Mouse (Mus musculus) heart, postnatal 10 days (tissue): Measurements from ENCODE around the gene Pcsk6. TPM values are rescaled to one million over a fixed set of nuclear protein-coding genes. Genes with fewer than 3 reads are reported as not detected.
A peak's percentile ranks its signal among the peaks of the same experiment; 100 is the strongest.
"Not testable (repeated sequence)": the region's sequence is repeated elsewhere in the genome, so short reads cannot be mapped to it uniquely, and the experiment has no call there.

ENCODE experiments used
- DNase-seq, 2 experiments: peaks; one replicate each; pipeline ENCODE4 v3.0.0; 2021
- intact Hi-C: fragments of 180-260 bp; cut with DNase I; formaldehyde crosslinking; loops from one replicate; pipeline ENCODE4 v1.15.1; 2025
- total RNA-seq, 2 experiments: library from RNA; stranded (reverse); gene quantifications; 2 replicates each; pipeline ENCODE4 v1.2.3; 2021

Pcsk6 gene
- total RNA-seq, 2 experiments from 2014 or later, result 75.5 to 83.3 TPM

DNA sequence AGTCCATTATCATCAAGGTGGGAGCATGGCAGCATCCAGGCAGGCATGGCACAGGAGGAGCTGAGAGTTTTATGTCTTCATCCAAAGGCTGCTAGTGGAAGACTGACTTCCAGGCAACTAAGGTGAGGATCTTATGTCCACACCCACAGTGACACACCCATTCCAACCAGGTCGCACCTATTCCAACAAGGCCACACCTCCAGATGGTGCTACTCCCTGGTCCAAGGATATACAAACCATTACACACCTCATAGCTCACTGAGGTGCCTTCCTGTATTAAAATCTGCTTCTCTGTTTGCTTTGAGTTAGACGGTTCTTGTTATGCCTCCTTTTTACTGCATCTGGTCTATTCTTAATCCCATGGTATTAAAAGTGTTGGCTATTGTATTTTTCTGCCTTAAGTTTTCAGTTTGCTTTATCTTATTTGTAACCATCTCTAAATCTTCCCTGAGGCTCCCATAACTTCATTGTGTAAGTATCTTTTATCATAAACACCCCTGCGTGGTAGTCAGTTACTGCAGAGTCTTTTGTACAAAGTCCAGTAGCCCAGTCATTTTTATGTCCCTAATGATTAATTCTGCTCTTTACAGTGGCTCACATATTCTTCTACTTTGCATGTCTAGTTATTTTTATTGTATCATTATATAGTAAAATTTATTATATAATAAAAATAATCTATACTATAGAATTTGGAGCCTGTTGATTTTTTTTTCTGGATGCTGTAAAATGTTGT is 72.9 kb downstream of the Pcsk6 start:
- not testable (repeated sequence) for DNase-seq
- intact Hi-C loops, result loop anchor here (2.0 to 10.0 kb wide), 2 partner anchors 160 to 230 kb away; no protein-coding TSS in a partner anchor

DNA sequence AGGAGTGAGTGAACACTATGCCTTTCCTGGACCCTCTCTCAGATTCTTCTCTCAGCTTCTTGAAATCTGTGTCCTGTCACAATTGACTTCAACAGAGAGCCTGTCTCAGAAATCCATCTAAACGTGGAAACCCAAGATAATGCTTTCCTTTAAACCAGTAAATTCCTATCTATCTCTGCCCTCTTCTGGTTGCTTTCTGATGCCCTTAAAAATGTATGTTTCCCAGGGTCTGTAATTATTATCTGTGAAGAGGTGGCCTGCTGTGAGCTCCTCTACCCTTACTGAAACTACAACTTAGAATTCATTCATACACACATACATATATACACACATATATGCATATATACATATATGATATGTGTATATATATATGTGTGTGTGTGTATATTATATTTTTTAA is 73.7 kb downstream of the Pcsk6 start:
- DNase-seq, result no peak
- intact Hi-C loops, result loop anchor here (2.0 to 10.0 kb wide), 2 partner anchors 160 to 230 kb away; no protein-coding TSS in a partner anchor

DNA sequence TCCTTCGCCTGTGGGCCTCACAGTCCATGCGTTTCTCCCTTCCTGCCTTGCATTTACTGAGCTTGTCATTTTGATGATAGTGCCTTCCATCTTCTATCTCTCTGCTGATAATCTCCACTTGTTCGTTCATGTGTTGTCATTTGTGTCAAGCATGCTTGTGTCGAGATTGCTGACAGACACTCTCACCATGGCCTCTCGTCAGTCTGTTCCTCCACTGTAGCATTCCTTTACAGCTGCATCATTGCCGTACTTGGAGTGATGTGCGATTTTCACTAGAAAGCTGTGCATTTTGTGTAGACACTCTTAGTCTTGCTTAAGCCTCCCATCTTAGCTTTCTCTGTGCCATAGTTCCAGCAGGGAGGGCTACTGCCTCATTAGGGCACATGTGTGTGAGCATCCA is 79.5 kb downstream of the Pcsk6 start:
- no peak for DNase-seq
- intact Hi-C loops, result no loop called here

DNA sequence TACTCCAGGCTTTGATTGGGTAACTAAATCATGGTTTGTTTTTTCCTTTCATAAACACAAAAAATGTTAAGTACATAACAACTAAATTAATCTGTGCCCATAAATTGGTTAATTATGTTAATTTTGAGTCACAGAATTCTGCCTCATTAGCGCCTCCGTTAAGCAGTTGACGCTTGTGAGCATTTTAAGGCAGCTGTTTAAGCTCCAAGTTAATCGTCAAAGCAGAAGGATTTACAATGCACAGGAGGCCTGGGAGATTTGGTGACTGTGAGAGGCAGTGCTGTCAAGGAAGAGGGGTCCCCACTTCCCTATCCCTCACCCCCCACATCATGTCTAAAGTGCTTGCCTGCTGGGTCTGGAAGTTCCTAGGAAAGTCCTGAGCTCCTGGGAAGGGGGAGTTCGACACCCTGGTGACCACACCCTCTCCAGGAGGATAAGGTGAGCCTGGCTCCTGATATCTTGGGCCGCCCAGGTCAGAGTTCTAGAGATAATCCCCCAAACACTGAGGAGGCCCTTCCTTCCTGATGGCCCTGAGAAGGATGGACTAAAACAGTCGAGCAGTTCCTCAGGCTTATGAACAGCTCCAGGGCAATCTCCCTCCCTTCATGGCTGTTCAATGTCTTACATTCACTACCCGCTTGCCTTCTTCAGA is 83.9 kb downstream of the Pcsk6 start:
- intact Hi-C loops, result no loop called here
- no peak for DNase-seq

DNA sequence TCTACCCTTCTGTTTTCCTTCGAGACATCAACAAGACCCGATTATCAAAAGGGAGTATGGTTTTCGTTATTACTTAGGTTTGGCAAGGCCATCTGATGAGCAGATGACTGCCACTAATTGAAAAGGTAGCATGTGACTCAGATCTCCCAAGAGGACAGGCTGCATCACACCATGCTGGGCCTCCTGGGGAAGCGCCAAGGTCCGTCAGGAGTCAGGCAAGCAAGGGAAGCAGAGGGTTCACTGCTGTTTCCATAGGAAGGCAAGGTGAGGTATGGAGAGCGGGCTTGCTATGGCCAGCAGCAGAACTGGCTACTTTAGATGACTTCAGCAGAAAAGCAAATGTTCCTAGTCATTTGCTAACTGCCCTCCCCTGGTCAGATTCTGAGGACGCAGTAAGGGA is 84.9 kb downstream of the Pcsk6 start:
- intact Hi-C loops, result no loop called here
- no peak for DNase-seq

DNA sequence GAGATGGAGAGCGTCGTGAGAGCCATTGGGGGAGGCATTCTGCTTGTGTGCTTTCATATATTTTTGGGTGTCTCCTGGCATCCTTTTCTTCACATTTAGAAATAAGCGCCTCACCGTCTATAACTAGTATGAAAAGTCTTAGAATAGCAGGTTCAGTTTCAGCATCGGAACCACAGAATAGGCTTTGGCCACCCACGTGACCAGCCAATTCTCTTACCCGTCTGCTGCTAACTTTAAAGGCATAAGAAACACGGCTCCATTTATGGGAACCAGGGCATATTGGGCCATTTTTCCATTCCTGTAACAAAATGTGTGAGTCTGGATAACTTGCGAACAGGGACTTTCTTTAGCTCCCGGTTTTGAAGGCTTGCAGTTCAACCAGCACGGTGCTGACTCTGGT is 87.4 kb downstream of the Pcsk6 start:
- intact Hi-C loops, result no loop called here
- no peak for DNase-seq

DNA sequence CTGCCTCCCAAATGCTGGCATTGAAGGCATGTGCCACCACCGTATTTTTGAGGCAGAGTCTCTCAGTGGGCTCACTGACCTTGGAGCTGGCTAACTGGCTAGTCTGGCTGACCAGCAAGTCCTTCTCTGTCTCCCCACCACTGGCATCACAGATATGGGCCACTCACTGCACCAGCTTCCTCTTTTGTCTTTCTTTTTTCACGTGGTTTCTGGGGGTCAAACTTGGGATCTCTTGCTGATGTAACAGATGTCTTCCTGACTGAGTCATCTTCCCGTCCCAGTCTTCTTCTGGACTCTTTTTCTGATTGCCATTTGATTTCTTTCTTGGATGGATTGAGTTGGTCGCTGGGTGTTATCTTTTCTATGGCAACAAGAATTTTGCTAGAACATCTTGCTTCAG is 93.0 kb downstream of the Pcsk6 start:
- DNase-seq, result no peak
- intact Hi-C loops, result no loop called here

DNA sequence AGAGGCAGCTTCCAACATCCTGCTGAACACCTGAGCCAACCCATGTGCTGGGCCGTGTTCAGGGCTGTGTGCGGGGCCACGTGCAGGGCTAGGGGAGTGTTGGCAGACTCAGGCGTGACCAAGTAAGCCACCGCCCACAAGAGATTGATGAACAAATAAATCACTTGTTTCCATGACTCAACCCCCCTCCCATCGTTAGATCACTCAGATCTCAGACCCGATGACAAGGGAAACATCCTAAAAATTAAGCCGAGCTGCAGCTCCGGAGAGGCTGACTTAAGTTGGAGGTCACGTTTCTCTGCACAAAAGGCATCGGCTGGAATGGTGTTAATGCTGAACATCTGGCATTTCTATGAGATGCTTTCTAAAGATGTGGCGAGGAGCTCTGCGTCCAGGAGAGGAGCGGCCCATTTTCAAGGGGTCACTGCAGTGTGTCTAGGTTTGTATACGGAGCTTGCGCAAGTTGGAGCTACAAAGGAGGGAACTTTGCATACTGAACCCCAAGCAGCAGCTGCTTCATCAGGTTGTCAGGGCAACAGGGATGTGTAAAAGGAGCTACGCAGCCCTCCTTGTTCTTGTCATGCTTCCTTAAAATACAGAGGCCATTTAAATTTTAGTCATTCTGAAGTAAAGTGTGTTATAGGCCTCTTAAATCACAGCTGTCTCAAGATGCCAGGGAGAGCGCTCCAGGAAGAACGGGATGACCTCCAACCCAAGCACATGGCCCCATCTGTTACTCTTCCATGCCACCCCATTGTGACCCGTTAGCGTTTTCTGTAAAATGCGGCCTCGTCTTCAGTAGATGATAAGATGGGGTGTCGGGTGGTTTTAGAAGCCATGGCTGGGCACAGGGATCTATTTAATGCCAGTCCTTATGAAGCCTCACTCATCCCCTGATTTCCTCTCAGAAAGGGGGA is 94.0 kb downstream of the Pcsk6 start:
- peak in 1 of 2 experiments; percentile 9 for DNase-seq
- intact Hi-C loops, result no loop called here

DNA sequence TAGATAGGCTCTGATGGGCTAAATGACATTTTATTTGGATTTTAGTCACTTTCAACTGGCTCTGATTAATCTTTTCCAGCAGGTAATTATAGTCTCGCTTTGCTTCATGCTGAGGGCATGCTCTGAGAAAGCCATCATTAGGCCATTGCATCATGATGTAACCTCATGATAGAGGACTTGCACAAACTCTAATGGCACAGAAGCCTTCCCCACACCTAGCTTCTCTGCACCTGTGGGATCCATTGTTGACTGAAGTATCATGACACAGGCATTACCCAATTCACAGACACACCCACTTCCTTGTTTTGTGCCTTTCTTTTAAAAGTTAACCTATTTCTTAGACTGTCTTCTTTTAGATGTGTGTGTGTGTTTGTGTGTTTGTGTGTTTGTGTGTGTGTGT is 95.7 kb downstream of the Pcsk6 start:
- DNase-seq, result no peak
- intact Hi-C loops, result no loop called here

DNA sequence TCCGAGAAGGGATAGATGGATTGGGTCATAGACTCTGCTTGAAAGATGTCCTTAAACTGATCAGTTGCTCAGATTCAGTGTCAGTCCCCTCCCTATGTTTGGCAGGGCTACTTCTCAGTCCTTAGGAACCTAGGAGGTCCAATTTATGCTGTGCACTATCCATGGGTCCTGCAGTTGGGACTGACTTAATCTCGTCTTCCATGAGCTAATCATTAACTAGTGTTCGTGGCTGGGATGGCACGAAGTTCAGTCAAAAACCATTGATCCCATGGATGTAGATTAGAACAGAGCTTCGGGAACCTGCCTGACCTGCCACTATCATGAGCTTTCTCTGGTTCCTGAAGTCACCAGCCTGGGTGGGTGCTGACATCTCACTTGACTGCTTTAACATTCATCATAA is 96.6 kb downstream of the Pcsk6 start:
- no peak for DNase-seq
- intact Hi-C loops, result no loop called here

DNA sequence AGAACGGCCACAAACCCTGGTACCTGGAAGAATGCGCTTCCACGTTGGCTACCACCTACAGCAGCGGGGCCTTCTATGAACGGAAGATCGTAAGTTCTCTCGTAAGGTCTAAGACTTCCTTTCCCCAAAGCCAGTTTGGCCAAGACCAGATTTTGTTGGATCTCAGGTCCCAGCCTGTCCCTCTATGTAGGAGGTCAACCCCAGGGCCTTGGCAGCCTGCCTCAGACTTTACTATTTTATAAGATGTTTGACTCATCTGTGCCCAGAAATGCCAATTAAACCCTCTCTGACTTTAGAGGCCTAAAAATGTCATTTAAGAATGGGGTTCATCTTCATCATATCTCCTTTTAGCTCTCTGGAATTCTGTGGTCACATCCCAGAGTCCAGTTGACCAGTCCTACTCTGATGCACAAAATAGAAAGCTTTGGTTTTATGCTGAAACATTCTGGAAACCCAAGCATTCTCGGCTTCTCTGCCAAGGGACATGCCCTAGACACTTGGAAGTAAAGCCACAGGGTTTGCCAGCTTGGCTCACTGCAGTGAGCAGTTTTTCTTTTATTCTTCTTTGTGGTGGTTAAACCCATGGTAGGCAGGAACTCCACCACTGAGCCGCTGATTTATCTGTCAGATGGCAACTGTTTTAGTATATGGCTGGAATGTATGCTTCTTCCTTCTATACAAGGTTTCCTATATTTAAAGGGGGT is 97.8 kb downstream of the Pcsk6 start:
- intact Hi-C loops, result no loop called here
- no peak for DNase-seq

DNA sequence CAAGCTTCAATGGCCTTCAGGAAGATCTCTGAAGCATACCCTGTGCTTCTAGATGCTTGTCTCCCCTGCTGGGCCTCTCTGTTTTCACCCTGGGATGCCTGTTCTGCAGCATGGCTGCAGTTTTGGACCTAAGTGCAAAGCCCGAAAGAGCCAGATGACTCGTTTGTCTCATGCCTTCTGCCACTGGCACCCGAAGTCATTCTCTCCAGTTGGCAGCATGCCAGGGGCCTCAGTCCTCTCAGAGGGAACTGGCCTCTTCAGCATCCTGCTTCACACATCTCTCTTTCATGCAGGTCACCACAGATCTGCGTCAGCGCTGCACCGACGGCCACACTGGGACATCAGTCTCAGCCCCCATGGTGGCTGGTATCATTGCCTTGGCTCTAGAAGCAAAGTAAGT is 101.1 kb downstream of the Pcsk6 start:
- no peak for DNase-seq
- intact Hi-C loops, result no loop called here

DNA sequence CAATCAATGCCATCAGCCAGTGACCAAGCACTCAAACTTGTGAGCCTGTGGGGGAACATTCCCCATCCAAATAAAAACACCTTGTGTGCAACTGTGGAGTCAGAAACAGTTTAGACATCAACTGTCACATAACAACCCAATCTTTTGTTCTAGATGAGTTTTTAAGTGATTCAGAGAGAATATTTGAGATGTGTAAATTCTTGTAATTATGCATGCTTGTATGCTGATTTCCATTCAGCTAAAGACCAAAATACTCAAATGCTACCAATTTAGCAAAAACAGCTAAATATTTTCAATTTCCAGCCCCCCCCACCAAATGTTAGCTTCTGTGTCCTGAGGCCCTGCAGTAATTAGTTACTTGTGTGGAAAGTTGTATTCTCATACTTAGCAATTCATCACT is 102.9 kb downstream of the Pcsk6 start:
- intact Hi-C loops, result no loop called here
- DNase-seq, result no peak

DNA sequence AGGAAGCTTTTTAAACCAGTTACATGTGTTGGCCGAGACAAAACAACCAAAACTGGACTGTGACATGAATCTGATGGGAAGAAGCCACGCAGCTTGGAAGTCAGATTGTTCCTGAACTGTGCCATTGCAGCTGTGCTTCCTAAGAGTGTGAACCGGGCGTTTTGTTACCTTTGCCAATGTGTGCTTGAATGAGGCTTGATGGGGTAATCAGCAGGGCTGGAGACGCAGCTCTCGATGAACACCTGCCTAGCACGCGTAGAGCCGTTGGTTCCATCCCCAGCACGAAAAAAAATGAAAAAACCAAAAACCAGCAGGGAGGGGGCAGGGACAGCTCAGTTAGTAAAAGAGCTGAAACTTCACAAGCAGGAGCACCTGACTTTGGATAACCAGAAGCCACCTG is 109.8 kb downstream of the Pcsk6 start:
- DNase-seq, result no peak
- intact Hi-C loops, result no loop called here

DNA sequence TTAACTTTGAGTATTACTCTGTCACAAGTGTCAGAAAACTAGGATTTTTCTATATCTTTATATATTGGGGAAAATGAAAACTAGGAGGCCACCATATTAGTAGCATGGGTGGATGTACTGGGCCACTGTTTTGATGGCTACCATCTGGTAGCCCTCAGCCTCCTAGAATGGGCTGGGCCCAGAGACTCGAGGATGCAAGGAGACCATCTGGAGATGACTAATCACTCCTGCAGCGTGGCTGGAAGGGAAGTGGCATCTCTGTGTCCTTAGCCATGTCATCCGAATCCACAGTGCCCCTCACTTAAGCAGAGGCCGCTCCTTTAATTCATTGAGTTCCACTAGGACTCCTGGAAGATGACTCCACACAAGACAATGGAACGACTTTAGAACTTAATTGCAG is 115.8 kb downstream of the Pcsk6 start:
- DNase-seq, result peak; percentile 21 to 25
- intact Hi-C loops, result no loop called here

DNA sequence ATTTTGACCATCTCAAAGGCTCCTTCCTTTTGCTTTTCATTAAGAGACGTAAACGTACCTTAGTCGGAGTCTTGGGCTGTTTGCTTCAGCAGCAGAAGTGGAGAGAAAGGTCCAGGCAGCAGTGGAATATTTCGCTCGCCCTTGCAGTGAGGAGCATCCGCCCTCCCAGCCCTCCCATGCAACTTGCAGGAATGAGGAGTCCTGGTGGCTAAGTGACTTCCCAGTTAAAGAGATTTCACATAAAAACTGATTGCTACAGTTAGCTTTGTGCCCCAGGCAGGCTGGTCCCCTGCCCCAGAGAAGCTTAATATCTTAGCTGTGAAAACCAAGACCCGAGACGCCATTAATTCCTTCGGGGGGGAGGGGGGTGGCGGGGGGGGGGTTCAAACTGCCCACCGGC is 116.4 kb downstream of the Pcsk6 start:
- intact Hi-C loops, result no loop called here
- DNase-seq, result no peak

DNA sequence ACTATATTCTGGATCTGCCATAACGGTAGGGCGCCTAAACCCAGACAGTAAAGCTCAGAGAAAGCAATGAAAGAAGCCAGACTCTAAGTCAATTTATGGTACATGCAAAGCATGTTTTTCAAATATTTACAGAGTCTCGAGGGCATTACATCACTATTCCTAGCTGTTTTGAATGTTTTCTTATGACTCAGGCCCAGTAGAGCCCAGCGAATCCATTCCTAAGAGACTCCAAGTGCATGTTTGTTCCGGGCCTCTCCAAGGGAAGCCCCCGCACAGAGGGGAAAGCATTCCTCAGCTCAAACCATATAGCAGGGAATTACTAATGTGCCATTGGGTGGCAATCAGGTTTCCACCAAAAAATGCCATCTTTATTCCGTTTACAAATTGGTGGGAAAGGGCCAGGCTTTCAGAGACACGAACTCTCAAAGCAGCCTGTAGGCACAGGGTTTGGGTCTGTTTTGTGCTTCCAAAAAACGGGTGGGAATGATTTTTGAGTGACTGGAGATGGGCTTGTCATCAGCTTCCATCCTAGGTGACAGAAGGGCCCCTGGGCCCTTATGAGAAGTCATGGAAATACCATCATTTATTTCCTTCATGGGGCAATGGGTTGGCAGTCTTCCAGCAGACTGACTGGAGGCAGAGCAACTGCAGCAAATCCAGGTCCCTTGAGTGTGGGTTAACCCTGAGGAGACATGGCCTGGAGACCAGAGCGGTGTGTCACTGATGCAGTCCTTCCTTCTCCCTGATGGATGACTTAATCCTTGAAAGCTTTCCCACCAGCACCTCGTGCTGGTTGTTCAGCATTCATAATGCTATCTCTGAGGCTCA is 117.7 kb downstream of the Pcsk6 start:
- intact Hi-C loops, result no loop called here
- DNase-seq, result peak; percentile 54 to 70

DNA sequence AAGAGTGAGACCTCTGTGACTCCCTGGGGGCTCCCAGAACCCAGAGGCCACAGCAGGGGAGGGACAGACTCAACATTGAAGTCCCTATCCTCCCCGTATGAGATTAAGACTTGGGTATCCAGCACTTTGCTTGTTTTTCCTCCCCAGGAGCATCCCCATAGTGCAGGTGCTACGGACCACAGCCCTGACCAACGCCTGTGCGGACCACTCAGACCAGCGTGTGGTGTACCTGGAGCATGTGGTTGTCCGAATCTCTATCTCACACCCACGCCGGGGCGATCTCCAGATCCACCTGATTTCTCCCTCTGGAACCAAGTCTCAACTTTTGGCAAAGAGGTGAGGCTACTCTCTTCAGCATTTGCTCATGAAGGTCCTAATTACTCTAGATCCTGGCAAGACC is 118.5 kb downstream of the Pcsk6 start:
- intact Hi-C loops, result no loop called here
- DNase-seq, result no peak

DNA sequence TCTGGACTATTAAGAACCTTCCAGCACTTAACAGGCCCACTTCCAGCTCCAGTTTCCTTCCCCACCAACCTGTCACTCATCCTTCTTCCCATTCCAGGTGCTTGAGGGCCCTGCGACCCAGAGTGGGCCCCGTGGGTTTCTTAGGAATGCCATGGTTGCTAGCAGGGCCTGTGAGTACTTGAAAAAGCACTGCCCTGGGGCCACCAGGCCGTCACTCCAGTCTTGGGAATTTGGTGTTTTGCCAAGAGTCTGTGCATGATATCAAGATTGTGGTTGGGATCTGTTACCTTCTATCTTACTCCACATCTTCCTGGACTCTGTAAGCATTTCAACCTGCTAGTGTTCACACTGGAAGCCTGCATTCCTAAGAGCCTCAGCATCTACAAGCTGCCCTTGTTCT is 120.5 kb downstream of the Pcsk6 start:
- intact Hi-C loops, result no loop called here
- no peak for DNase-seq

DNA sequence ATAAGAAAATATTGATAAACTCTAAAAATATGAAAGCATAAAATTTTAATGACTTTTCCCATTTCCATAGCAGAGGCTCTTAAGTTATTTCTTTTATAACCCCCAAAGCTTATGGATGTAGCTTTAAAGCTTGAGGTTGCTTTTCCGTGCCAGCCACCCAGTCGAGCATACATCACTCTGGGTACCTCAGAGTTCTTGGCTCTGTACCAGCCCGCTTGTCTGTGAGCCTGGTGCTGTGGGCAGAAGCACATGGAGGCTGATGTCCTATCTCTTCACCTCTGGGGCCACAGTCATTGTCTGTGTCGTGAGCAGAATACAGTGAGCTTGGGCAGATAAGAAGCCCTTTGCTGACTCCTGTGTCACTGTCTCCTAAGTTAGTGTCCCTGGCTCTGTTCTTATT is 126.7 kb downstream of the Pcsk6 start:
- intact Hi-C loops, result no loop called here

More for the DNA sequence above, 126.7 kb downstream of the Pcsk6 start:
- DNase-seq, result no peak
